Mouse (Mus musculus): ENCODE data around the gene Sh3bp5l. TPM values are rescaled to one million over a fixed set of nuclear protein-coding genes. Genes with fewer than 3 reads are reported as not detected.
"Not testable (repeated sequence)": the region's sequence is repeated elsewhere in the genome, so short reads cannot be mapped to it uniquely, and the experiment has no call there.

The Sh3bp5l gene
- polyA plus RNA-seq, 1 experiment, result 19.2 TPM

GRCm38 (mm10) chr11:58346745-58347144 is 16.2 kb downstream of the Sh3bp5l start:
- Histone ChIP-seq H3K4me3 (ENCODE audit: insufficient read depth, low read length) (no peak overlapping the region), H3K4me1 (ENCODE audit: control insufficient read depth, insufficient read depth, low read length) (no peaks in the 10 kb centered on the region), H3K27ac (ENCODE audit: insufficient read depth, low read depth, low read length) (no peak overlapping the region)
- TF ChIP-seq POLR2A (IDR thresholded peaks at IDR 0.05; ENCODE audit: borderline replicate concordance, low read depth, low read length) (no peak), CTCF (IDR thresholded peaks at IDR 0.05; ENCODE audit: low read depth, low read length) (no peak)

GRCm38 (mm10) chr11:58350628-58351027 is 20.1 kb downstream of the Sh3bp5l start:
- Histone ChIP-seq H3K4me3 (ENCODE audit: insufficient read depth, low read length) (no peak overlapping the region), H3K4me1 (ENCODE audit: control insufficient read depth, insufficient read depth, low read length) (no peaks in the 10 kb centered on the region), H3K27ac (ENCODE audit: insufficient read depth, low read depth, low read length) (no peak overlapping the region)
- TF ChIP-seq CTCF (IDR thresholded peaks at IDR 0.05; ENCODE audit: low read depth, low read length), result no peak
- TF ChIP-seq POLR2A (IDR thresholded peaks at IDR 0.05; ENCODE audit: borderline replicate concordance, low read depth, low read length), result no peak

DNA sequence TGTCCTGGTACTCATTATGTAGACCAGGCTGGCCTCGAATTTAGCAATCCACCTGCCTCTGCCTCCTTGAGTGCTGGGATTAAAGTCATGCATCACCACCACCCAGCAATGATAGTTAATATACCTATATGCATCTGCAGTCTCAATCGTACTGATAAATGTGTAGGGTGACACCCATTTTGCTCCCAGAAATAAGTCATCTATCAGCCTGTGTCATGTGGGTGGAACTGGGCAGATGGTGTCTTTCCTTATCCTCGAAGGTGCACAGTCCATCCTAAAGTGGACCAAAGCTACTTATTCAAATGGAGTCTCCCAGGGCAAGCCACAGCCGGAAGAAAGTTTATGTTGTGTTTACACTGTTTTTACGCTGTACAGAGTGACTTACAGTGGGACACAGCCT is 20.7 kb downstream of the Sh3bp5l start:
- H3K27ac ChIP-seq (ENCODE audit: insufficient read depth, low read depth, low read length), result no peak overlapping the region
- H3K4me3 ChIP-seq (ENCODE audit: insufficient read depth, low read length), result no peak overlapping the region
- no peaks in the 10 kb centered on the region for H3K4me1 ChIP-seq (ENCODE audit: control insufficient read depth, insufficient read depth, low read length)
- TF ChIP-seq CTCF (IDR thresholded peaks at IDR 0.05; ENCODE audit: low read depth, low read length) (no peak), POLR2A (IDR thresholded peaks at IDR 0.05; ENCODE audit: borderline replicate concordance, low read depth, low read length) (no peak)

DNA sequence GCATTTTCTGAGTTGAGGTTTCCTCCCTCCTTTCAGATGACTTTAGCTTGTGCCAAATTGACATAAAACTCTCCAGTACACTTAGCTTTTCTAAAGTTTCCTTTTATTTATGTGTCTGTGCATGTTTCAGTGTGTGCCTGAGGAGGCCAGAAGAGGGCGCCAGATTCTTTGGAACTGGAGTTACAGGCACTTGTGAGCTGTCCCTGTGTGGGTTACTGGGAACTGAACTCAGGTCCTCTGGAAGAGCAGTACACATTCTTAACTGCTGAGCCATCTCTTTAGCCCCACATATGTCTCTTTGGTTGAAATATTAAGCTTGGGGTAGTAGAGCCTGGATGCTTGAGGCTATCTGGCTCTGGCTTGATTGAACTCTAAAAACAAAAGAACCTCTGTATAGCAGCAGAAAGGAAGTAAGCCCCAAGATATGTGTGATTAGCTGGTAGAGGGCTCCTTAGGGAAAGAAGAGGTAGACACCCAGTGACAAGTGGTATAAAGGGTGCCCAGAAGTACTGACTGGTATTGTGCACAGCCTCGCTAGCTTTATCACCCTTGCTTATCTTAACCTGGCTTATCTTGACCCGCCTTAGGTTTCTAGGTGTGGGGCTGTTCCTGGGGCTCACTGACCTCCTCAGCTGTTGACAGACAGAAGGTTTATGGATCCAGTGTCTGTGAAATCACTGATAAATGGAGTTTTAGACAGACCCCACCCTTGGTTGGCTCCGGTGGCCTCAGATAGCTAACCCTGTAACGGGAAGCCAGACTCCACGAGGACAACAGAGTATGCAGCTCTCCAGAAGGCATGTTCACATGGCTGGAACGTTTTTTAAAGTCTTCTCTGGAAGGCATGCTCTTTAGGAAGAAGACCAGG is 22.4 kb downstream of the Sh3bp5l start:
- no peak for TF ChIP-seq POLR2A (IDR thresholded peaks at IDR 0.05; ENCODE audit: borderline replicate concordance, low read depth, low read length)
- TF ChIP-seq CTCF (IDR thresholded peaks at IDR 0.05; ENCODE audit: low read depth, low read length), result 0 out of 2 replicates have a peak, but pooled peaks have one; percentile 24
- no peak overlapping the region for H3K27ac ChIP-seq (ENCODE audit: insufficient read depth, low read depth, low read length)
- no peak overlapping the region for H3K4me3 ChIP-seq (ENCODE audit: insufficient read depth, low read length)
- no peaks in the 10 kb centered on the region for H3K4me1 ChIP-seq (ENCODE audit: control insufficient read depth, insufficient read depth, low read length)

GRCm38 (mm10) chr11:58353709-58354108 is 23.2 kb downstream of the Sh3bp5l start:
- H3K27ac ChIP-seq (ENCODE audit: insufficient read depth, low read depth, low read length), result no peak overlapping the region
- TF ChIP-seq POLR2A (IDR thresholded peaks at IDR 0.05; ENCODE audit: borderline replicate concordance, low read depth, low read length) (no peak), CTCF (IDR thresholded peaks at IDR 0.05; ENCODE audit: low read depth, low read length) (no peak)
- no peak overlapping the region for H3K4me3 ChIP-seq (ENCODE audit: insufficient read depth, low read length)
- no peaks in the 10 kb centered on the region for H3K4me1 ChIP-seq (ENCODE audit: control insufficient read depth, insufficient read depth, low read length)

DNA sequence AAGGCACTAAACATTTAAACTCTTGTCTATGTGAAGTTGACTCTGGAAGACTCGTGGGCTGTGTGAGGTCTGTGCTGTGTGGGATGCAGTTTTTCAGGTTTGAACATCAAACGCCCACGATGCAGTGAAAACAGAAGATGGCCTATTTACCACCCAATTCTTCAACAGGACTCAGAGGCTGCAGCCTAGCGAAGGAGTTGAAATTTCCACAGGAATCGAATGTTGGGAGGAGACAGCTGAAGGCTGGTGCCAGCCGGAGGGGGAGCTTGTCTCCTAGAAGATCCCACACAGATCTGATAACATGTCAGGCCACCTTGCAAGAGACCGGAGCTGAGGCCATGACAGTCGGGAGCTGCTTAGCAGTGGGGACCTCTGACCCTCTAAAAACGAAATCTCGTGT is 24.0 kb downstream of the Sh3bp5l start:
- H3K4me3 ChIP-seq (ENCODE audit: insufficient read depth, low read length), result no peak overlapping the region
- no peaks in the 10 kb centered on the region for H3K4me1 ChIP-seq (ENCODE audit: control insufficient read depth, insufficient read depth, low read length)
- H3K27ac ChIP-seq (ENCODE audit: insufficient read depth, low read depth, low read length), result no peak overlapping the region
- TF ChIP-seq POLR2A (IDR thresholded peaks at IDR 0.05; ENCODE audit: borderline replicate concordance, low read depth, low read length) (no peak), CTCF (IDR thresholded peaks at IDR 0.05; ENCODE audit: low read depth, low read length) (no peak)

DNA sequence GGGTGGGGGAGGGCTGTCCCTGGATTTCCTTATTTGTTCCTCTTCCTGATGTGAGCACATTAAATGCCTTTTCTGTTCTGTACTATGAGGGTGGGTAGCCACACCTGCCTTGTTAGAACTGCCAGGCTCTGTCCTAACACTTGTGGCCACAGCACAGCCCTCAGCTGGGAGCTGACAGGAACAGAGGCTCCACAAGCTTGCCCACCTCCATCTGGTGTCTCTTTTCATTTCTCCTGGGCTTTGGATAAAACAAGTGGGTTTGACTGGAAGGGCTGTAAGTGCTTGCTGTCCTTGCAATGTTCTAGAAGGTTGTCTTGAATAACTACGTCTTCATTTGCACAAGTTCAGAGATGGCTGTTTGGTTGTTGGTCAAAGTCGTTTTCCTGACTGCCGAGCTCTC is 24.4 kb downstream of the Sh3bp5l start:
- no peak overlapping the region for H3K27ac ChIP-seq (ENCODE audit: insufficient read depth, low read depth, low read length)

DNA sequence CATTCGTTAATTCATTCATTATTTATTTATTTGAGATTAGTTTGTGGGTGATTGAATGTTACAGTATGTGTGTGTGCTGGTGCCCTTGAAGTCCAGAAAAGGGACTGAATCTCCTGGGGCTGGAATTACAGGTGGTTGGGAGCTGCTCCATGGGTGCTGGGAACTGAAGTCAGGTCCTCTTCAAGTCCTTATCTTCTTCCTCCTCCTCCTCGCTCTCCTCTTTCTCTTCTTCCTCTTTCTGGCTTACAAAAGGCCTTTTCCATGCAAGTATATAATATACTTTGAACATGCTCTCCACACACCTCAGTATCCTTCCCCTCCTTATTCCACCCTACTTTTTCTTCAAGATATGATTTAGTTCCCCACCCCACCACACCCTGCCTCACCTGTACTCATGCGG is 26.5 kb downstream of the Sh3bp5l start:
- no peak overlapping the region for H3K4me3 ChIP-seq (ENCODE audit: insufficient read depth, low read length)
- no peak overlapping the region for H3K27ac ChIP-seq (ENCODE audit: insufficient read depth, low read depth, low read length)
- no peak for TF ChIP-seq POLR2A (IDR thresholded peaks at IDR 0.05; ENCODE audit: borderline replicate concordance, low read depth, low read length)
- no peak for TF ChIP-seq CTCF (IDR thresholded peaks at IDR 0.05; ENCODE audit: low read depth, low read length)
- no peaks in the 10 kb centered on the region for H3K4me1 ChIP-seq (ENCODE audit: control insufficient read depth, insufficient read depth, low read length)

More for the DNA sequence above, 24.4 kb downstream of the Sh3bp5l start:
- Histone ChIP-seq H3K4me1 (ENCODE audit: control insufficient read depth, insufficient read depth, low read length) (no peaks in the 10 kb centered on the region), H3K4me3 (ENCODE audit: insufficient read depth, low read length) (no peak overlapping the region)
- TF ChIP-seq CTCF (IDR thresholded peaks at IDR 0.05; ENCODE audit: low read depth, low read length) (no peak), POLR2A (IDR thresholded peaks at IDR 0.05; ENCODE audit: borderline replicate concordance, low read depth, low read length) (no peak)

GRCm38 (mm10) chr11:58357844-58358534 is 27.5 kb downstream of the Sh3bp5l start:
- Histone ChIP-seq H3K27ac (ENCODE audit: insufficient read depth, low read depth, low read length) (no peak overlapping the region), H3K4me1 (ENCODE audit: control insufficient read depth, insufficient read depth, low read length) (no peaks in the 10 kb centered on the region), H3K4me3 (ENCODE audit: insufficient read depth, low read length) (no peak overlapping the region)
- TF ChIP-seq POLR2A (IDR thresholded peaks at IDR 0.05; ENCODE audit: borderline replicate concordance, low read depth, low read length) (no peak), CTCF (IDR thresholded peaks at IDR 0.05; ENCODE audit: low read depth, low read length) (no peak)

- H3K4me1 ChIP-seq (ENCODE audit: control insufficient read depth, insufficient read depth, low read length); H3K27ac ChIP-seq (ENCODE audit: insufficient read depth, low read depth, low read length); H3K4me3 ChIP-seq (ENCODE audit: insufficient read depth, low read length): not testable (repeated sequence)
Measured at GRCm38 (mm10) chr11:58362562-58362961, 32.0 kb downstream of the Sh3bp5l start.

Data from bone marrow macrophage, adult 2 months (primary cell).